Mouse (Mus musculus) midbrain, embryonic 12.5 days (tissue): ENCODE measurements at regions not wholly inside any gene's neighbourhood (a gene's known extent, or its start where the extent isn't known, plus 50 kb on each side); places are given as distances from the start of the nearest gene placed in this dataset.
"Not testable (repeated sequence)": the region's sequence is repeated elsewhere in the genome, so short reads cannot be mapped to it uniquely, and the experiment has no call there.

Source experiments
- ATAC-seq: fragments of 200-750 bp; cut with Nextera tagmentation; 2 replicates; pipeline ENCODE4 v1.8.0; 2017; ENCODE audit warnings: low read depth, moderate TSS enrichment, moderate library complexity; ENCODE audit not compliant: low FRiP score
- H3K27ac ChIP-seq: fragments of 300-500 bp; sonication (generic); replicated peaks from 2 replicates; pipeline ENCODE4 v1.5.1; 2016; ENCODE audit warnings: mild to moderate bottlenecking
- H3K27me3 ChIP-seq: fragments of 300-500 bp; sonication (generic); 2 replicates; pipeline ENCODE4 v1.6.1; 2016; ENCODE audit warnings: mild to moderate bottlenecking
- H3K36me3 ChIP-seq: fragments of 300-500 bp; sonication (generic); 2 replicates; pipeline ENCODE4 v1.6.1; 2016
- H3K4me1 ChIP-seq: fragments of 300-500 bp; sonication (generic); 2 replicates; pipeline ENCODE4 v1.6.1; 2016
- H3K4me2 ChIP-seq: fragments of 300-500 bp; sonication (generic); replicated peaks from 2 replicates; pipeline ENCODE4 v1.6.1; 2016; ENCODE audit warnings: mild to moderate bottlenecking, moderate library complexity
- H3K4me3 ChIP-seq: fragments of 300-500 bp; sonication (generic); 2 replicates; pipeline ENCODE4 v1.5.1; 2016; ENCODE audit warnings: mild to moderate bottlenecking
- H3K9ac ChIP-seq: fragments of 300-500 bp; sonication (generic); replicated peaks from 2 replicates; pipeline ENCODE4 v1.6.1; 2016; ENCODE audit warnings: mild to moderate bottlenecking, moderate library complexity
- H3K9me3 ChIP-seq: fragments of 300-500 bp; sonication (generic); 2 replicates; pipeline ENCODE4 v1.6.1; 2016; ENCODE audit warnings: mild to moderate bottlenecking
- WGBS: fragments of 180-500 bp; shearing (Covaris S2); methylation state at CpG from one replicate; pipeline ENCODE4 v1.1.7; 2016; 5-methylcytosine and 5-hydroxymethylcytosine counted together

DNA sequence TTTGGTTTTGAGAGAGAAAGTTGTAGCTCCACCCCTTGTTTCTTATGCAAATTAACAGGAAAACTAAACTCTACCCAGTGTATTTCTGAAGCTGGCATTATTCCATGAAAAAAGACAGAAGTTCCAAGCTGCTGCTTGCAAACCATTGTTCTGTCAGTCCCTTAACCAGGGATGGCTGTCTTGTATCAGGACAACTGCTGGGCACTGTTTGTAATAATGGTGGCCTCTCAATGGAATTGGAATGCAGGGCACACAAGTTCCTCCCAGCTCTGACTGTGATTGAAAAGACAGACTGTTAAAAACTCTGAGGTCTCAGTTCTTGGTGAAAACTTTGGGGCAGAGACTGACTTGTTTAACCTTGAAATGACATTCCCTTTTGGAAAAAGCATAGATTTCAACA, 516.0 kb upstream of the Fam241a start:
- Histone ChIP-seq H3K9ac (no peak overlapping the region), H3K9me3 (no peaks in the 10 kb centered on the region), H3K4me3 (no peak overlapping the region), H3K4me2 (no peak overlapping the region), H3K4me1 (peaks cover 3% of the 10 kb centered on the region; the same call in 1 of the 2 replicates), H3K27me3 (no peaks in the 10 kb centered on the region), H3K36me3 (no peaks in the 10 kb centered on the region), H3K27ac (no peak overlapping the region)
- ATAC-seq: peak; percentile 77

DNA sequence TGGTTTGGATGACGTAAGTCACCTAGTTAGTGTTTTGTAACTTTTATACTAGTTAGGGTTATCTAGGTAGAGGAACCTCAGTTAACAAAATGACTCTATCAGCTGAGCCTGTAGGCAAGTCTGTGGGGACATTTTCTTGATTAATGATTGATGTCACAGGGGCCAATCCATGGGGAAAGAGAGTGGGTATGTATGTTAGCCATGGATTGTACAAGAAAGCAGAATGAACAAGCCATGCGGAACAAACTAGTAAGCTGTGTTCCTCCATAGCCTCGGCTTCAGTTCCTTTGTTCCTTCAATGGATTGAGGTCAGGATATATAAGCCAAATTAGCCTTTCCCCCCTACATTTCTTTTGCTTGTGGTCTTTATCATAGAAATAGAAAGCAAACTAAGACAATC, 498.7 kb upstream of the Fam241a start:
- Histone ChIP-seq H3K27ac (no peak overlapping the region), H3K9me3 (no peaks in the 10 kb centered on the region), H3K4me2 (no peak overlapping the region), H3K27me3 (no peaks in the 10 kb centered on the region), H3K4me3 (no peak overlapping the region), H3K9ac (no peak overlapping the region), H3K36me3 (no peaks in the 10 kb centered on the region), H3K4me1 (no peaks in the 10 kb centered on the region)
- WGBS: 75% methylated on average over 3 of the region's 3 CpGs
- ATAC-seq: no peak

DNA sequence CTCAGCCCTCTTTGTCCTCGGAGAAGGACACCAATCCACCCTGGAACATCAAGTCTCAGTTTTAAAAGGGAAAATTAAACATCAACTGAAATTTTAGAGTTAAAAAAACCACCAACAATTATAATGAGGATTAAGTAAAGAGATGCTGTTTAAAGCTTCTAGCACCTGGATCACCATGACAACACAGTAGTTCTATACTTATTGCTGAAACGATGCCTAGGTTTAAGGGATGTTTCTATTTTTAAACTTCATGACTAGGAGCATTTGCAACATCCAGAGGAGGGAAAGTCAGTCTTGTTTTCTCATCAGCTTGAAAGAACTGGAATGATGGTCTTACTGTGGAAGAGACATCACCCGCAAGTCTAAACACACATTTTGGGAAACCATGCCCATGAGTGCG, 484.5 kb upstream of the Fam241a start:
- Histone ChIP-seq H3K27ac (no peak overlapping the region), H3K27me3 (no peaks in the 10 kb centered on the region), H3K4me1 (no peaks in the 10 kb centered on the region), H3K9me3 (no peaks in the 10 kb centered on the region), H3K4me2 (no peak overlapping the region), H3K9ac (no peak overlapping the region), H3K4me3 (no peak overlapping the region), H3K36me3 (no peaks in the 10 kb centered on the region)
- WGBS: 85% methylated on average over 4 of the region's 4 CpGs
- no peak for ATAC-seq

DNA sequence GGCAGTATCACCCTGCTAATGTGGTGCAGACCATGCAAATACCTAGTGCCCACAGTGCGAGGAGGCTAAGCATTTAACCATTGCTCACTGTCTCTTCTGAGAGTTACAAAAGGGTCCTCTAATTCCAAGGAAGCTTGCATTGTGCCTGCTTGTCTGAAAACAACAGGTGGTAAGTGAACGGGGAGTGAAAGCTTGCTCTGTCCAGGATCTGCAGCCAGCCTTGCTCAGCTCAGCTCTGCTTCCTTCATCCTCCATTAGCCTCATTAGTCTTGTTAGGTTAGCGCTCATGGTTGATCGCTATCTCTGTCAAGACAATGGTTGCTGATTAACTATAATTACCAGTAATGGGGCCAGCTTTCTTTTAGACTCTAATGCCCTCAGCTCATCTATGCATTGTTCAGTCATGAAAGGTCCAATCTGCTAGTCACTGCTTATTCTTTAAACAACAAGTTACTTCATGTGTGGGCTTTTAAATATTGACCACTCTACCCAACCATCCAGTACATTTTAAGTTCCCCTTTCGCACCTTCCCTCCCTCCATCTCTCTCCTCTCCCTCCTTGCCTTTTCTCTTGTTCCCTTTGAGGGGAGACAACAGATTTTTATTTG, 473.5 kb upstream of the Fam241a start:
- Histone ChIP-seq H3K9ac (no peak overlapping the region), H3K4me1 (peaks cover 8% of the 10 kb centered on the region; the same call in 1 of the 2 replicates), H3K9me3 (no peaks in the 10 kb centered on the region), H3K4me2 (no peak overlapping the region), H3K27ac (no peak overlapping the region), H3K36me3 (no peaks in the 10 kb centered on the region), H3K27me3 (no peaks in the 10 kb centered on the region), H3K4me3 (no peak overlapping the region)
- no peak for ATAC-seq
- WGBS: 15% methylated on average over 5 of the region's 5 CpGs

DNA sequence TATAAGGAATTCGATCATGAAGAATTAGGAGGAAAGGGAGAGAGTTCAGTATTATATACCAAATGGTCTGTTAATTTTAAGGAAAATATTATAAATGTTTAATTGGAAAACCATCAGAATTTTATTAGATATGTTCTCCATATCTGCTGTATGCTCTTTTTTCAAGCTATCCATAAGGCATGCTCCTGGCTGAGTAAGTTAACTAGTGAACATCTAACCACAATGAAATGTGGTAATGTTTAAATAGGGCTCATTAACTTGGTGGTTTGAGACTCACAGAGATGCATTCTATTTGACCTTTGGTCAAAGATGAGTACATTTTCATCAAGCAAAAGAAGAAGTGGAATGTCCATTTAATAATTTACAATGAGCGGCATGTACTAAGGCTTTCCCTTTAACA, 466.2 kb upstream of the Fam241a start:
- Histone ChIP-seq H3K4me3 (no peak overlapping the region), H3K9me3 (no peaks in the 10 kb centered on the region), H3K4me1 (no peaks in the 10 kb centered on the region), H3K27ac (no peak overlapping the region), H3K9ac (no peak overlapping the region), H3K27me3 (no peaks in the 10 kb centered on the region), H3K4me2 (no peak overlapping the region), H3K36me3 (no peaks in the 10 kb centered on the region)
- 77% methylated on average over 2 of the region's 2 CpGs for WGBS
- no peak for ATAC-seq

DNA sequence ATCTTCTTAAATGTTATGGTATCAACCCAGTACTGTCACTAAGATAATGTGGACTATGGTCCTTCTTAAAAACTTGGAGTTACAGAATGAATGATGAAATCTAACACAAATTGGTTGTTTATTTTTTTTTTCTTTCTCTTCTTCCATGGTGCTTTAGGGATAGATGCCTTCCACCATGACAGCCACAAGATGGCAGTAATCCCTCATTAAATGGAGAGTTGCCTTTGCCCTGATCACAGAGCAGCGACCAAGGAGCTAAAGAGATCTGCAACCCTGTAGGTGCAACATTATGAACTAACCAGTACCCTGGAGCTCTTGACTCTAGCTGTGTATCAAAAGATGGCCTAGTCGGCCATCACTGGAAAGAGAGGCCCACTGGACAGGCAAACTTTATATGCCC, 453.0 kb upstream of the Fam241a start:
- H3K4me1 ChIP-seq, H3K9me3 ChIP-seq, H3K4me3 ChIP-seq, H3K9ac ChIP-seq, H3K36me3 ChIP-seq, H3K27me3 ChIP-seq, H3K27ac ChIP-seq, H3K4me2 ChIP-seq: not testable (repeated sequence)
- ATAC-seq: peak; percentile 75
- WGBS: 7% methylated on average over 2 of the region's 2 CpGs

DNA sequence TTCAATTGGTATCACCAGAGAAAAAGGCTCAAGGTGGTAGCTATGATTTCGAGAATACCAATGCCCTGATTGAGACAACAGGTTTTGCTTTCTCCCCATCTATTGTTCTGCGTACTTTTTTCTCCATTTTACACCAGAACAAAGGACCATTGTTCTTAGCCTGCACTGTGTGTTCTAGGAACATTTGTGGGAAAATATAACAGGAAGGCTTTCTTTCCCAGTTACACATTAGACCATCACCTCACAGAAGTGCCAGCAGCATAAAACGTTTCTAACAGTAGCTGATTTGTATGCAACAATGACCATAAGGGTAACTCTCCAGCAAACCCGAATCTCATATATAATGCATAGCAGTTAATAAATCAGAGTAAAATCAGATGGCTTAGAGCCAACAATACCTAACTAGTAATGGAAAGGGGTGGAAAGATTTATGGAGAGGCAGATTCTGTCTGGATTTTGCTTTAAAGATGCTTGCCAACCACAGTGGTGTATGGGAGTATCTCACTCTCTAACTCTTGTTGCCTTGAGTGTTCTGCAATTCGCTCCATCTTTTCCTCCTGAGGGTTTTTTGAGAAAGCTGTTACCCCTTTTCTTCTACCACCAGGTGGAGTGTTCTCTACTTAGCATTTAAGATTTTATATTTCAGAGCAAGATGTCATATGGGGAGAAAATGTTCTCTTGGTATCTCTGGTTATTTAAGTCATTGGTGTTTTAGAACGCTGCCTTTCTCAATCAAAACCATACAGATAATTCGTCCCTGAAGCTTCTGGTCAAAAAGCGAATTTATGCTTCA, 451.9 kb upstream of the Fam241a start:
- Histone ChIP-seq H3K4me1 (no peaks in the 10 kb centered on the region), H3K27me3 (peaks cover 6% of the 10 kb centered on the region; the same call in 1 of the 2 replicates), H3K27ac (no peak overlapping the region), H3K9me3 (no peaks in the 10 kb centered on the region), H3K9ac (no peak overlapping the region), H3K36me3 (no peaks in the 10 kb centered on the region), H3K4me2 (no peak overlapping the region), H3K4me3 (no peak overlapping the region)
- no peak for ATAC-seq
- 68% methylated on average over 8 of the region's 8 CpGs for WGBS

DNA sequence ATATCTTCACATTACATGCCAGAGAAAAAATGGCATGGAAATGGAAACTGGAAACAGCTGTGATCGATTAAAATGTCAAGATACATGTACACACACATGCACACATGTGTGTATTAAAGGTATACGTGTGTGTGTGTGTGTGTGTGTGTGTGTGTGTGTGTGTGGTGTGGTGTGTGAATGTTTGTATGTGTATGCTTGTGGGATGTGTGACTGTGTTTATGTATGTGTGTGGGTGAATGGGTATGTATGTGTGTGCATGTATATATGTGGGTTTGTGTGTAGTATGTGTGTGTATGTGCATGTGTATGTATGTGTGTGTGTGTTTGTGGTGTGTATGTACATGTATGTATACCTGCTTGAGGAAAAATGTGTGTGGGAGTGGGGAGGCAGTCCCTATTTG, 441.4 kb upstream of the Fam241a start:
- Histone ChIP-seq H3K27me3 (no peaks in the 10 kb centered on the region), H3K27ac (no peak overlapping the region), H3K9me3 (no peaks in the 10 kb centered on the region), H3K4me2 (no peak overlapping the region), H3K36me3 (no peaks in the 10 kb centered on the region), H3K9ac (no peak overlapping the region), H3K4me3 (no peak overlapping the region), H3K4me1 (no peaks in the 10 kb centered on the region)
- ATAC-seq: peak; percentile 54; the same call in 1 of the 2 replicates
- WGBS: 65% methylated on average over 2 of the region's 2 CpGs

DNA sequence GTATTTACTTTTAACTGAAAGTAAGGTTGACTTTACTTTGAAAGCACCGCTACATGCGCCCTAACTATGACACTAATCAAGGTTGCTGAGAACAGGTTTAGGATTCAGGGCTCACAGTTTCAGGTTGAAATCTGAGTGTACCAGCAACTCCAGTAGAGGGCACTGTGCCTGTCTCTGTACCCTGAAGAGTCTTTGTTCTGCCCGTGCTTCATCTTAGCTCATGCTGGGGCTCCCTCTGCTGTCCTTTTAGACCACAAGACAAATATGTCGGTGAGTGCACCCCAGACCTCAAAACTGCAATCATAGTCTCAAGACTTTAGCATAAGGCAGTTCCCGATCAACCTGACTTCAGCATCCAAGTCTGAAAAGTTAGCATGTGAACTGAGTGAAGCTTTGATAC, 440.9 kb upstream of the Fam241a start:
- 32% methylated on average over 5 of the region's 5 CpGs for WGBS
- no peak overlapping the region for H3K4me2 ChIP-seq
- no peak overlapping the region for H3K4me3 ChIP-seq
- H3K36me3 ChIP-seq: no peaks in the 10 kb centered on the region
- H3K4me1 ChIP-seq: no peaks in the 10 kb centered on the region
- peak; percentile 92 for ATAC-seq
- H3K27me3 ChIP-seq: no peaks in the 10 kb centered on the region
- H3K27ac ChIP-seq: no peak overlapping the region
- no peaks in the 10 kb centered on the region for H3K9me3 ChIP-seq
- no peak overlapping the region for H3K9ac ChIP-seq

DNA sequence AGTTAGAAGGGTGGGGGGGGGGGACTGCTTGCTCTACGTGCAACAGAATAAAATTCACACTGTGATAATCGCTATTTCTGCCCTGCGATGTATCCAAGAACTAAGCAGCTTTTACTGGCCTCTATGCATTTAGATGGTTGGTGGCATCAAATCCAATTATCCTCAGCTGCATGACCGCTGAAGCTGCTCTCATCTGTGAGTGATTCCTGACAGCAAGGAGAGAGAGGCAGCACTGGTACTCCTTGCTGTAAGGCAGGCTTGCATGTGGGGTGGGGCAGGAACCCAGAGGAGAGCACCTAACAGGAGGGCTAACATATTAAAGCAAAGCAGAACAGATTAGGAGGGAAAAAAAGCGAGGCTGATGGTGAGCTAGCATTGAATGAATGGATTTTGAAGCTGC, 431.6 kb upstream of the Fam241a start:
- Histone ChIP-seq H3K4me2 (no peak overlapping the region; the same call in 1 of the 2 replicates), H3K9ac (no peak overlapping the region), H3K27ac (no peak overlapping the region), H3K9me3 (no peaks in the 10 kb centered on the region), H3K36me3 (no peaks in the 10 kb centered on the region), H3K4me1 (peaks cover 5% of the 10 kb centered on the region; the same call in 1 of the 2 replicates), H3K4me3 (no peak overlapping the region), H3K27me3 (0 out of 2 replicates have a peak, but pooled peaks cover 2% of the 10 kb centered on the region)
- peak; percentile 85 for ATAC-seq
- WGBS: 19% methylated on average over 5 of the region's 5 CpGs

DNA sequence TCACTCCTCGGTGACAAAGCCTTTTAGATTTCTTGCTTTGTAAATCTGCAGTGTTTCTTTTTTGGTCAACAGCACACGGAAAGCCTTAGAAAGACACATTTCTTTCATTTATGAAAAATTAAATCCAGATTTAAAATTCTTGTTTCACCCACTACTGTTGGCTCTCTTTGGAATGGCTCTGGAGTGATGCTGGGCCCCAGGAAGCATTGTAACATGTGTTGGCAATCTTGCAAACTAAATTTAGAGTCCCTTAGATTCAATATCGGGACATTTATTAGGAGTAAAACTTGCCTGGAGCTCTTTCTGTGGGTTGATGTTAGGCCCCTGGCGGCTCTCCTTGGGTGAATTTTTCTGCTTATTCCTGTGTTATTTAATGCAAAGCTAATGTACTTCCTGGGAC, 405.2 kb upstream of the Fam241a start:
- no peaks in the 10 kb centered on the region for H3K9me3 ChIP-seq
- H3K4me1 ChIP-seq: no peaks in the 10 kb centered on the region
- H3K27me3 ChIP-seq: no peaks in the 10 kb centered on the region
- 81% methylated on average over 4 of the region's 4 CpGs for WGBS
- no peak overlapping the region for H3K4me3 ChIP-seq
- ATAC-seq: no peak
- no peaks in the 10 kb centered on the region for H3K36me3 ChIP-seq
- no peak overlapping the region for H3K9ac ChIP-seq
- no peak overlapping the region for H3K4me2 ChIP-seq
- H3K27ac ChIP-seq: no peak overlapping the region

DNA sequence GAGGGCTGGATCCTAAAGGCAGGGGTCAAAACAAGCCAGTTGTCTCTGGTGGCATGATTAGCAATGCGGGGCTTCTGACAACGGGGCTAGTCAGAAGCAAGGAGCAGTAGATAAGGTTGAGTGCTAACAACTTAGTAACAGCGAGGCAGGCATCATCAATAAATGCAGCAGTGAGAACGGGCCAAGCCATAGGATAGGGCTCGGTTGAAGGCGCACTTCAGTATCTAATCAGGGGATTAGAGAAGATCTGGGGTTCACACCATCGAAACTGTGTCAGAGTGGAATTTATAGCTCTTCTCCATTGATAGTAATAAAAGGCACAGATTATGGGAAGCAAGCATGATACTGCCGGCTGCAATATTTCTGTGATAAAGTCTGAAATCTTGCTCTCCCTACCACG, 402.0 kb upstream of the Fam241a start:
- Histone ChIP-seq H3K27me3 (no peaks in the 10 kb centered on the region), H3K9ac (no peak overlapping the region), H3K9me3 (peaks cover 5% of the 10 kb centered on the region; the same call in 1 of the 2 replicates), H3K4me1 (no peaks in the 10 kb centered on the region), H3K4me2 (no peak overlapping the region), H3K36me3 (no peaks in the 10 kb centered on the region), H3K27ac (no peak overlapping the region), H3K4me3 (no peak overlapping the region)
- no peak for ATAC-seq
- 88% methylated on average over 9 of the region's 9 CpGs for WGBS
